Mouse (Mus musculus) midbrain, postnatal 0 days (tissue): ENCODE measurements around the gene Smg9. TPM values are rescaled to one million over a fixed set of nuclear protein-coding genes. Genes with fewer than 3 reads are reported as not detected.

Source experiments
- ATAC-seq: fragments of 200-750 bp; cut with Nextera tagmentation; 2 replicates; pipeline ENCODE4 v1.8.0; 2017; ENCODE audit warnings: moderate number of reproducible peaks, mild to moderate bottlenecking, moderate TSS enrichment, moderate library complexity; ENCODE audit not compliant: low FRiP score
- DNase-seq: peaks from one replicate; pipeline ENCODE4 v3.0.0-alpha.2; 2015; ENCODE audit warnings: low spot score
- H3K27ac ChIP-seq: fragments of 300-500 bp; sonication (generic); 2 replicates; pipeline ENCODE4 v1.5.1; 2014; ENCODE audit warnings: low read depth, mild to moderate bottlenecking, low read length, mixed read lengths
- H3K27me3 ChIP-seq: fragments of 300-500 bp; sonication (generic); 2 replicates; pipeline ENCODE4 v1.6.1; 2014; ENCODE audit warnings: low read length, control low read depth, mixed read lengths; ENCODE audit not compliant: insufficient read depth
- H3K36me3 ChIP-seq: fragments of 300-500 bp; sonication (generic); 2 replicates; pipeline ENCODE4 v1.6.1; 2014; ENCODE audit warnings: low read length, control low read depth, mixed read lengths; ENCODE audit not compliant: insufficient read depth
- H3K4me1 ChIP-seq: fragments of 300-500 bp; sonication (generic); 2 replicates; pipeline ENCODE4 v1.6.1; 2014; ENCODE audit warnings: mild to moderate bottlenecking, control low read depth, antibody characterized with exemption, low read length, mixed read lengths; ENCODE audit not compliant: insufficient read depth
- H3K4me2 ChIP-seq: fragments of 300-500 bp; sonication (generic); 2 replicates; pipeline ENCODE4 v1.6.1; 2014; ENCODE audit warnings: low read depth, mild to moderate bottlenecking, low read length, mixed read lengths; ENCODE audit not compliant: poor library complexity, severe bottlenecking
- H3K4me3 ChIP-seq: fragments of 300-500 bp; sonication (generic); 2 replicates; pipeline ENCODE4 v1.5.1; 2014; ENCODE audit warnings: low read depth, mild to moderate bottlenecking, low read length, moderate library complexity
- H3K9ac ChIP-seq: fragments of 300-500 bp; sonication (generic); replicated peaks from 2 replicates; pipeline ENCODE4 v1.6.1; 2014; ENCODE audit warnings: mild to moderate bottlenecking, low read length, moderate library complexity, mixed read lengths; ENCODE audit not compliant: poor library complexity, severe bottlenecking
- H3K9me3 ChIP-seq: fragments of 300-500 bp; sonication (generic); 2 replicates; pipeline ENCODE4 v1.6.1; 2016; ENCODE audit warnings: low read length, control low read depth
- CTCF ChIP-seq: IDR thresholded peaks from 2 replicates; pipeline ENCODE4 v1.5.1; 2016; ENCODE audit warnings: antibody characterized with exemption, mild to moderate bottlenecking
- WGBS: fragments of 180-500 bp; shearing (Covaris S2); extraction: QIAGEN DNeasy Blood & Tissue Kit; methylation state at CpG from one replicate; pipeline ENCODE4 v1.1.7; 2014; 5-methylcytosine and 5-hydroxymethylcytosine counted together
- polyA plus RNA-seq: library from polyadenylated mRNA; unstranded; fragments of >200 nt; fragmentation: Nextera tagmentation; extraction: Ambion mirVana; gene quantifications from 2 replicates; pipeline ENCODE4 v1.2.1, GENCODE M21; 2015
- total RNA-seq: library from RNA; depleted of rRNA; stranded (reverse); fragments of >200 nt; gene quantifications from 2 replicates; pipeline ENCODE4 v1.2.3, GENCODE M21; 2014

Gene Smg9
- total and polyA plus RNA-seq, 2 experiments from 2014 or later: 30.1 to 50.0 TPM

- Histone ChIP-seq H3K9ac (no peak overlapping the region), H3K4me3 (no peak overlapping the region)
- TF ChIP-seq CTCF: no peak
Observed at GRCm38 (mm10) chr7:24408186-24408585, 8.8 kb downstream of the Smg9 start.

GRCm38 (mm10) chr7:24410123-24410522 lies 10.7 kb downstream of the Smg9 start:
- TF ChIP-seq CTCF: no peak
- no peak for ATAC-seq
- Histone ChIP-seq H3K27ac (no peak overlapping the region), H3K9ac (no peak overlapping the region), H3K4me1 (no peaks in the 10 kb centered on the region), H3K36me3 (peaks cover 21% of the 10 kb centered on the region), H3K9me3 (no peaks in the 10 kb centered on the region), H3K4me2 (no peak overlapping the region), H3K4me3 (no peak overlapping the region), H3K27me3 (no peaks in the 10 kb centered on the region)
- WGBS: 91% methylated on average over 6 of the region's 6 CpGs
- no peak for DNase-seq

More at GRCm38 (mm10) chr7:24408186-24408585, 8.8 kb downstream of the Smg9 start:
- 95% methylated on average over 9 of the region's 9 CpGs for WGBS
- ATAC-seq (no peak), DNase-seq (no peak)
- no peak overlapping the region for H3K4me2 ChIP-seq
- no peaks in the 10 kb centered on the region for H3K9me3 ChIP-seq
- no peaks in the 10 kb centered on the region for H3K27me3 ChIP-seq
- no peak overlapping the region for H3K27ac ChIP-seq
- peaks cover 21% of the 10 kb centered on the region for H3K36me3 ChIP-seq
- H3K4me1 ChIP-seq: no peaks in the 10 kb centered on the region

- Histone ChIP-seq H3K4me1 (no peaks in the 10 kb centered on the region), H3K9me3 (no peaks in the 10 kb centered on the region), H3K4me2 (no peak overlapping the region), H3K27me3 (no peaks in the 10 kb centered on the region), H3K9ac (no peak overlapping the region), H3K4me3 (no peak overlapping the region), H3K27ac (no peak overlapping the region), H3K36me3 (peaks cover 14% of the 10 kb centered on the region)
- ATAC-seq (no peak), DNase-seq (no peak)
- TF ChIP-seq CTCF: no peak
- 94% methylated on average over 3 of the region's 3 CpGs for WGBS
Observed at GRCm38 (mm10) chr7:24410831-24411230, 11.4 kb downstream of the Smg9 start.

GRCm38 (mm10) chr7:24413630-24414029 lies 14.2 kb downstream of the Smg9 start:
- no peak for DNase-seq
- Histone ChIP-seq H3K4me1 (no peaks in the 10 kb centered on the region), H3K9me3 (no peaks in the 10 kb centered on the region), H3K27me3 (no peaks in the 10 kb centered on the region), H3K36me3 (peaks cover 14% of the 10 kb centered on the region), H3K9ac (no peak overlapping the region), H3K27ac (no peak overlapping the region), H3K4me3 (no peak overlapping the region), H3K4me2 (no peak overlapping the region)
- WGBS: 89% methylated on average over 2 of the region's 3 CpGs
- no peak for ATAC-seq
- no peak for TF ChIP-seq CTCF

GRCm38 (mm10) chr7:24415261-24415660 lies 15.8 kb downstream of the Smg9 start:
- Histone ChIP-seq H3K4me2 (no peak overlapping the region), H3K9me3 (no peaks in the 10 kb centered on the region), H3K4me3 (no peak overlapping the region), H3K9ac (no peak overlapping the region), H3K4me1 (no peaks in the 10 kb centered on the region), H3K27ac (no peak overlapping the region), H3K36me3 (peaks cover 12% of the 10 kb centered on the region), H3K27me3 (no peaks in the 10 kb centered on the region)
- no peak for DNase-seq
- no peak for TF ChIP-seq CTCF
- no peak for ATAC-seq
- 89% methylated on average over 7 of the region's 7 CpGs for WGBS

- H3K9me3 ChIP-seq: no peaks in the 10 kb centered on the region
- H3K27me3 ChIP-seq: no peaks in the 10 kb centered on the region
- H3K36me3 ChIP-seq: peaks cover 18% of the 10 kb centered on the region
- H3K4me1 ChIP-seq: no peaks in the 10 kb centered on the region
- 27% methylated on average over 8 of the region's 8 CpGs for WGBS
- no peak overlapping the region for H3K27ac ChIP-seq
- H3K4me3 ChIP-seq: no peak overlapping the region
- TF ChIP-seq CTCF: no peak
- DNase-seq (no peak), ATAC-seq (no peak)
- no peak overlapping the region for H3K9ac ChIP-seq
- no peak overlapping the region for H3K4me2 ChIP-seq
Observed at GRCm38 (mm10) chr7:24419579-24419978, 20.2 kb downstream of the Smg9 start.
